Mouse (Mus musculus): ENCODE measurements around the gene Fbxo21. TPM values are rescaled to one million over a fixed set of nuclear protein-coding genes. Genes with fewer than 3 reads are reported as not detected.

Fbxo21 gene
- polyA plus RNA-seq, 1 experiment from 2014 or later = 73.7 TPM

DNA sequence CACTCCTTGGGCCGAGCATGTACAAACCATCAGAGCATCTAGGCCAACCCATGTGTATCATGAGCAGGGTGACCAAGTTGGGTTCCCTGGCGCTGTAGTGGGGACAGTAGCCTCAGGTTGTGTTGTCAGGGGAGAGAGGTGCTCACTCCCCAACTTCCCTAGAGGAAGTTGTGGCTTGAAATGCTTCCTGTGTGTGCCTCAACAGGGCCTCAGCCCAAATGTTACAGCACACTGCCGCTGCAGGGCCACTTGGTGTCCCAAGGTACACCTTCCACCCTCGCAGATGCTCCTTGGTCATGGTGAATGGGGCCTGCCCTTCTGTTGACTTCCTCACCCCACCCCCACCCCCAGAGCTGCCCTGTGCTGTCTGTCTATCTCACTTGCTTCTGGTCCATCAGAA is 71.9 kb downstream of the Fbxo21 start:
- whole genome bisulfite sequencing = 85% methylated on average over 4 of the region's 4 CpGs
- Histone ChIP-seq H3K4me2 (no peak overlapping the region), H3K4me1 (no peaks in the 10 kb centered on the region), H3K27me3 (no peaks in the 10 kb centered on the region), H3K9ac (no peak overlapping the region), H3K4me3 (no peak overlapping the region), H3K9me3 (no peaks in the 10 kb centered on the region), H3K36me3 (no peaks in the 10 kb centered on the region), H3K27ac (no peak overlapping the region)
- ATAC-seq (ENCODE audit: insufficient number of reproducible peaks, insufficient read depth, low FRiP score, low TSS enrichment, low read depth) = no peak

DNA sequence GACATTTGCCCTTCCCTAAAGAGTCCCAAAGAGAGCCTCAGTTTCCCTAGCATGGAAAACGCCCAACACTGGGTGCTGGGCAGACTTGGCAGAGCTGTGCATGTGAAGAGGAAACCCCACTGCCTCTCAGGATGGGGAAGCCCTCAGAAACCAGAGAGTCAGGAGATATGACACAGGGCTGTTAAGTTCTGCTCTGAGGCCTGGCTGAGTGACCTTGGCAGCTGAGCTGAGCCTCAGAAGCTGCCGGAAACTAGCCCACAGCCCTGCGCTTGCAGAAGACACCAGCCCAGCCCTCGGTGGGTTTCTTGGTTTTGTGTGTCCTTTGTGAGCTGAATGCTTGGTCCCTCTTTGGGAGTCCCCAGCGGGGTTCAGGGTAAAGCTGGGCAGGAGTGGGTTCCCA is 72.4 kb downstream of the Fbxo21 start:
- Histone ChIP-seq H3K9ac (no peak overlapping the region), H3K27ac (no peak overlapping the region), H3K4me3 (no peak overlapping the region), H3K9me3 (no peaks in the 10 kb centered on the region), H3K27me3 (no peaks in the 10 kb centered on the region), H3K36me3 (no peaks in the 10 kb centered on the region), H3K4me2 (no peak overlapping the region), H3K4me1 (no peaks in the 10 kb centered on the region)
- ATAC-seq (ENCODE audit: insufficient number of reproducible peaks, insufficient read depth, low FRiP score, low TSS enrichment, low read depth) = no peak
- 80% methylated on average over 5 of the region's 5 CpGs for whole genome bisulfite sequencing

DNA sequence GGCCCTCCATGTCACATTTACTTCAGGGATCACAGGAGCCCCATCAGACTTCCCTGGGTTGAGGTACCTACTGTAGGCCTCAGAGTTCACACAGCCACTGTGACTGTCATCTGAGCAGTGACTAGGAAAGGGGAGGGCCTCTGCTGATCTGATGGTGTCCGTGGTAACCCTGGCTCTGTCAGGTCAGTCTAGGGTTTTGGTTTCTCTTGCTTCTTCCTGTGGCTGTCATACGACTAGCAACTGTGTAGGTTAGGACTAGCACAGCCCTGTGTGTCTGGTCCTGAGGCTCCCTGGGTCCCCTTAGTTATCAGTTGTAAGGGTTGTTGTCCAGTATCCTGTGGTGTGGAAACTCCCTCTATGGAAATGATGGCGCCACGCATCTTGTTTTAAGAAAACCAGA is 74.2 kb downstream of the Fbxo21 start:
- no peak overlapping the region for H3K4me2 ChIP-seq
- no peak overlapping the region for H3K4me3 ChIP-seq
- H3K36me3 ChIP-seq = no peaks in the 10 kb centered on the region
- H3K27ac ChIP-seq = no peak overlapping the region
- WGBS = 76% methylated on average over 4 of the region's 4 CpGs
- no peak for ATAC-seq (ENCODE audit: insufficient number of reproducible peaks, insufficient read depth, low FRiP score, low TSS enrichment, low read depth)
- H3K9me3 ChIP-seq = no peaks in the 10 kb centered on the region
- no peaks in the 10 kb centered on the region for H3K4me1 ChIP-seq
- no peaks in the 10 kb centered on the region for H3K27me3 ChIP-seq
- no peak overlapping the region for H3K9ac ChIP-seq

DNA sequence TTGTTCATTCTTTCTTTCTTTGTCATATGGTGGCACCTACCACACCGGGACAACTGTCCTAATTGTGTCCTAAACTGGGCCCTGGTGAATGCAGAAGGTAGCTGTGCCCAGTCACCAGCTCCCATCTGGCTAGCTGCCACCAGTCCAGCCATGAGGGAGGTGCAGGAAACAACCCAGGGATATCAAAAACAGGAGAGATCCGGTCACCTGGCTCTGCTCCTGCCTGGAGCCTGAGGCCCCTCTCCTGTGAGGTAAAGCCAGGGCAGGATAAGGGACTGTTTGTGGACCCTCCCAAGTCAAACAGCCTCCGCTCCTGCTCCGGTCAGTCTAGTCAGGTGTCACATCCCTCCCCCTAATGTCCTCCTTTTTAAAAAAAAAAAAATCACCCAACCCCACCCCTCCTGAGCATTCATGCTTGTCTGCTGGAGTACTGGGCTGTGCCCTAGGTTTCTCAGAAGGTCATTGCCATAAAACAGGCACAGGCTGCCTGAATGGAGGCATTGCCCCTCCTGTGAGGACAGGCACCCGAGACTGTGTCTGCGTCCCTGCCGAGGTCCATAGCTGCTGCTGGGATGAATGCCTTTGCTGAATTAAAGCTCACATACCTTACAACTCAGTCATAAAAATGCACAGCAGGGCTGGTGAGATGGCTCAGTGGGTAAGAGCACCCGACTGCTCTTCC is 75.6 kb downstream of the Fbxo21 start:
- no peak overlapping the region for H3K9ac ChIP-seq
- ATAC-seq (ENCODE audit: insufficient number of reproducible peaks, insufficient read depth, low FRiP score, low TSS enrichment, low read depth) = no peak
- WGBS = 83% methylated on average over 8 of the region's 8 CpGs

DNA sequence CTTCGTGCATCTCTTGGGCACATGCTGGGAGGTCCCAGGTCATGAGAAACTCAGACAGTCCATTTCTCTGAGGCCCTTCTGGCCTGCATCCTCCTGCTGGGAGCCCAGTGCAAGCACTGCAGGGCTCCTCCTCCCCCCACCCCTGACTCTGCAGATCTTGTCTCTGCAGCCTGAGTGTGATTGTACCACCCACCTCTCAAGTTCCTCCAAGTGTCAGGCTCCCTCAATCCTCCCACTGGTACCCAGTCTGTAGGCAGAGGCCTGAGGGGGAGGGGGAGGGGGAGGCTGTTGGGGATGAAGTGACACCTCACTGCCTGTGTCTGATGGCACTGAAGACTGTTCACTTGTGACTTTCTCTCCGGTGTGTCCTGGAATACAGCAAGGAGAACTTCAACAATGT is 76.7 kb downstream of the Fbxo21 start:
- no peaks in the 10 kb centered on the region for H3K36me3 ChIP-seq
- H3K27me3 ChIP-seq = no peaks in the 10 kb centered on the region
- no peak overlapping the region for H3K27ac ChIP-seq
- peaks cover 13% of the 10 kb centered on the region for H3K4me1 ChIP-seq
- no peak overlapping the region for H3K9ac ChIP-seq
- H3K4me3 ChIP-seq = no peak overlapping the region
- H3K4me2 ChIP-seq = no peak overlapping the region
- WGBS = 94% methylated on average over 2 of the region's 2 CpGs
- H3K9me3 ChIP-seq = no peaks in the 10 kb centered on the region
- no peak for ATAC-seq (ENCODE audit: insufficient number of reproducible peaks, insufficient read depth, low FRiP score, low TSS enrichment, low read depth)

More for the DNA sequence above, 75.6 kb downstream of the Fbxo21 start:
- H3K4me2 ChIP-seq = no peak overlapping the region
- H3K9me3 ChIP-seq = no peaks in the 10 kb centered on the region
- peaks cover 2% of the 10 kb centered on the region; the same call in 1 of the 2 replicates for H3K4me1 ChIP-seq
- H3K27ac ChIP-seq = no peak overlapping the region
- no peaks in the 10 kb centered on the region for H3K36me3 ChIP-seq
- H3K27me3 ChIP-seq = no peaks in the 10 kb centered on the region
- H3K4me3 ChIP-seq = no peak overlapping the region

- H3K36me3 ChIP-seq = peaks cover 8% of the 10 kb centered on the region; the same call in 1 of the 2 replicates
- ATAC-seq (ENCODE audit: insufficient number of reproducible peaks, insufficient read depth, low FRiP score, low TSS enrichment, low read depth) = no peak
- H3K4me2 ChIP-seq = no peak overlapping the region
- 35% methylated on average over 8 of the region's 8 CpGs for WGBS
- no peaks in the 10 kb centered on the region for H3K27me3 ChIP-seq
- H3K9ac ChIP-seq = no peak overlapping the region
- no peak overlapping the region; the same call in 1 of the 2 replicates for H3K27ac ChIP-seq
- H3K4me3 ChIP-seq = no peak overlapping the region
- no peaks in the 10 kb centered on the region for H3K9me3 ChIP-seq
- H3K4me1 ChIP-seq = peaks cover 14% of the 10 kb centered on the region
Measured at GRCm38 (mm10) chr5:118057508-118058111, 81.1 kb downstream of the Fbxo21 start.

GRCm38 (mm10) chr5:118058858-118059257 is 82.3 kb downstream of the Fbxo21 start:
- Histone ChIP-seq H3K4me2 (no peak overlapping the region), H3K4me3 (no peak overlapping the region), H3K9me3 (no peaks in the 10 kb centered on the region), H3K36me3 (peaks cover 12% of the 10 kb centered on the region; the same call in 1 of the 2 replicates), H3K9ac (no peak overlapping the region), H3K27ac (no peak overlapping the region), H3K4me1 (peaks cover 14% of the 10 kb centered on the region), H3K27me3 (no peaks in the 10 kb centered on the region)
- no peak for ATAC-seq (ENCODE audit: insufficient number of reproducible peaks, insufficient read depth, low FRiP score, low TSS enrichment, low read depth)
- 92% methylated on average over 10 of the region's 10 CpGs for WGBS

DNA sequence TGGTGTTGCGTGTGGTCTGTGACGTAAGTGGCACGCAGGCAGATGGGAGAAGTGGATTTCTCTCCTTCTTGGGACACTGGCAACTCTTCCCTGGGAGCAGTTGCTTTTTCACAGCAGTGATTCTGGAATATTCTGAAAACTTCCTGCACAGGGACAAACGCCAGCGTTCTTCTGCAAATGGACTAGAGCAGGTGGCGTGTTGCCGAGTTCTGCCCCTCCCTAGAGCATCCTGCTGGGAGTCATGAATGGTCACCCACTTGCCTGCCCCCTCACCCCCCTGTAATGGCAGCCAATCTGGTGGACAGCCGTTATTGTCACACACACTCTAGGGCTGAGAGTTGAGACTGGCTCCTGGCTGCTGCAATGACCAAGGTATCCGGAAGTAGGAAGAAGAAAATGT is 83.1 kb downstream of the Fbxo21 start:
- 86% methylated on average over 9 of the region's 9 CpGs for WGBS
- Histone ChIP-seq H3K4me2 (no peak overlapping the region), H3K4me1 (peaks cover 14% of the 10 kb centered on the region), H3K4me3 (no peak overlapping the region), H3K9me3 (no peaks in the 10 kb centered on the region), H3K27me3 (no peaks in the 10 kb centered on the region), H3K27ac (no peak overlapping the region), H3K36me3 (peaks cover 17% of the 10 kb centered on the region), H3K9ac (no peak overlapping the region)
- no peak for ATAC-seq (ENCODE audit: insufficient number of reproducible peaks, insufficient read depth, low FRiP score, low TSS enrichment, low read depth)

Other genes starting within 250 kb of the Fbxo21 start
- gene Nos1, start 195.7 kb upstream of the Fbxo21 start, polyA plus RNA-seq (2015; fragmentation: Nextera tagmentation; extraction: Ambion mirVana) = 0.39 and 0.50 TPM in 2 replicates
- 7.3 and 9.2 TPM in 2 replicates for gene Tesc, start 51.0 kb downstream of the Fbxo21 start, polyA plus RNA-seq (2015; fragmentation: Nextera tagmentation; extraction: Ambion mirVana)
- gene Fbxw8, start 178.7 kb downstream of the Fbxo21 start, polyA plus RNA-seq (2015; fragmentation: Nextera tagmentation; extraction: Ambion mirVana) = 27.9 and 28.9 TPM in 2 replicates
- gene Hrk, start 187.9 kb downstream of the Fbxo21 start, polyA plus RNA-seq (2015; fragmentation: Nextera tagmentation; extraction: Ambion mirVana) = 0.17 and 0.21 TPM in 2 replicates